Mouse (Mus musculus): ENCODE results near the gene Gla. TPM values are rescaled to one million over a fixed set of nuclear protein-coding genes. Genes with fewer than 3 reads are reported as not detected.

Gla gene
- polyA plus RNA-seq, 1 experiment from 2014 or later: 4.5 TPM

GRCm38 (mm10) chrX:134620254-134620865 lies 19.4 kb upstream of the Gla start:
- Histone ChIP-seq H3K4me1 (replicated peaks) (no peaks in the 10 kb centered on the region), H3K27ac (no peak overlapping the region), H3K4me2 (no peak overlapping the region), H3K27me3 (no peaks in the 10 kb centered on the region), H3K9me3 (replicated peaks) (no peaks in the 10 kb centered on the region), H3K36me3 (no peaks in the 10 kb centered on the region), H3K9ac (no peak overlapping the region), H3K4me3 (replicated peaks) (no peak overlapping the region)
- WGBS (ENCODE audit: insufficient replicate concordance): 58% methylated on average over 8 of the region's 8 CpGs
- DNase-seq (no peak), ATAC-seq (ENCODE audit: low read depth) (no peak)

GRCm38 (mm10) chrX:134619695-134620094 lies 18.8 kb upstream of the Gla start:
- Histone ChIP-seq H3K4me2 (no peak overlapping the region), H3K36me3 (no peaks in the 10 kb centered on the region), H3K9ac (no peak overlapping the region), H3K27ac (no peak overlapping the region), H3K4me1 (replicated peaks) (no peaks in the 10 kb centered on the region), H3K4me3 (replicated peaks) (no peak overlapping the region), H3K27me3 (no peaks in the 10 kb centered on the region), H3K9me3 (replicated peaks) (no peaks in the 10 kb centered on the region)
- ATAC-seq (ENCODE audit: low read depth) (no peak), DNase-seq (no peak)
- WGBS (ENCODE audit: insufficient replicate concordance): 60% methylated on average over 9 of the region's 9 CpGs

- 32% methylated on average over 2 of the region's 2 CpGs for WGBS (ENCODE audit: insufficient replicate concordance)
- peak; percentile 8 for DNase-seq
Observed at GRCm38 (mm10) chrX:134614306-134614705, 13.4 kb upstream of the Gla start.

GRCm38 (mm10) chrX:134612285-134612959 lies 11.5 kb upstream of the Gla start:
- ATAC-seq (ENCODE audit: low read depth) (peak; percentile 78), DNase-seq (peak; percentile 53)
- 13% methylated on average over 15 of the region's 15 CpGs for WGBS (ENCODE audit: insufficient replicate concordance)
- H3K9ac ChIP-seq: peak overlapping the region; percentile 59
- peak overlapping the region; percentile 52 for H3K4me3 ChIP-seq (replicated peaks)
- no peaks in the 10 kb centered on the region for H3K27me3 ChIP-seq
- H3K36me3 ChIP-seq: no peaks in the 10 kb centered on the region
- peak overlapping the region; percentile 66 for H3K27ac ChIP-seq
- H3K9me3 ChIP-seq (replicated peaks): no peaks in the 10 kb centered on the region
- H3K4me1 ChIP-seq (replicated peaks): peaks cover 26% of the 10 kb centered on the region
- peak overlapping the region; percentile 70 for H3K4me2 ChIP-seq

More at GRCm38 (mm10) chrX:134614306-134614705, 13.4 kb upstream of the Gla start:
- Histone ChIP-seq H3K9me3 (replicated peaks) (no peaks in the 10 kb centered on the region), H3K27me3 (no peaks in the 10 kb centered on the region), H3K4me2 (no peak overlapping the region), H3K27ac (no peak overlapping the region), H3K36me3 (no peaks in the 10 kb centered on the region), H3K4me3 (replicated peaks) (no peak overlapping the region), H3K4me1 (replicated peaks) (peaks cover 26% of the 10 kb centered on the region), H3K9ac (no peak overlapping the region)
- no peak for ATAC-seq (ENCODE audit: low read depth)

- H3K27ac ChIP-seq: no peak overlapping the region; the same call in 1 of the 2 replicates
- WGBS (ENCODE audit: insufficient replicate concordance): 45% methylated on average over 4 of the region's 4 CpGs
- H3K9ac ChIP-seq: no peak overlapping the region
- no peaks in the 10 kb centered on the region for H3K9me3 ChIP-seq (replicated peaks)
- H3K4me1 ChIP-seq (replicated peaks): peaks cover 26% of the 10 kb centered on the region
- no peak overlapping the region for H3K4me3 ChIP-seq (replicated peaks)
- DNase-seq (peak; percentile 17), ATAC-seq (ENCODE audit: low read depth) (peak; percentile 81)
- no peak overlapping the region for H3K4me2 ChIP-seq
- H3K27me3 ChIP-seq: no peaks in the 10 kb centered on the region
- H3K36me3 ChIP-seq: 0 out of 2 replicates have a peak, but pooled peaks cover 3% of the 10 kb centered on the region
Observed at GRCm38 (mm10) chrX:134610984-134611383, 10.1 kb upstream of the Gla start.

- Histone ChIP-seq H3K9me3 (replicated peaks) (no peaks in the 10 kb centered on the region), H3K27ac (no peak overlapping the region), H3K4me1 (replicated peaks) (peaks cover 26% of the 10 kb centered on the region), H3K4me3 (replicated peaks) (no peak overlapping the region), H3K27me3 (no peaks in the 10 kb centered on the region), H3K4me2 (no peak overlapping the region), H3K36me3 (0 out of 2 replicates have a peak, but pooled peaks cover 3% of the 10 kb centered on the region), H3K9ac (no peak overlapping the region)
- WGBS (ENCODE audit: insufficient replicate concordance): 25% methylated on average over 4 of the region's 4 CpGs
- no peak for ATAC-seq (ENCODE audit: low read depth)
- peak; percentile 11 for DNase-seq
Observed at GRCm38 (mm10) chrX:134609472-134609871, 8.5 kb upstream of the Gla start.

GRCm38 (mm10) chrX:134601380-134602120 lies 625 bp upstream of the Gla start:
- DNase-seq (no peak), ATAC-seq (ENCODE audit: low read depth) (peak; percentile 82)
- H3K36me3 ChIP-seq: 0 out of 2 replicates have a peak, but pooled peaks cover 5% of the 10 kb centered on the region
- peaks cover 23% of the 10 kb centered on the region for H3K4me1 ChIP-seq (replicated peaks)
- 12% methylated on average over 38 of the region's 43 CpGs for WGBS (ENCODE audit: insufficient replicate concordance)
- peak overlapping the region; percentile 62 for H3K4me2 ChIP-seq
- H3K27me3 ChIP-seq: no peaks in the 10 kb centered on the region
- H3K9ac ChIP-seq: peak overlapping the region; percentile 77
- peak overlapping the region; percentile 69 for H3K4me3 ChIP-seq (replicated peaks)
- peak overlapping the region; percentile 83 for H3K27ac ChIP-seq
- no peaks in the 10 kb centered on the region for H3K9me3 ChIP-seq (replicated peaks)

- peak overlapping the region; percentile 69 for H3K9ac ChIP-seq
- peak overlapping the region; percentile 75 for H3K27ac ChIP-seq
- H3K36me3 ChIP-seq: 0 out of 2 replicates have a peak, but pooled peaks cover 5% of the 10 kb centered on the region
- H3K27me3 ChIP-seq: no peaks in the 10 kb centered on the region
- peak overlapping the region; percentile 69 for H3K4me3 ChIP-seq (replicated peaks)
- WGBS (ENCODE audit: insufficient replicate concordance): 21% methylated on average over 10 of the region's 10 CpGs
- H3K9me3 ChIP-seq (replicated peaks): no peaks in the 10 kb centered on the region
- no peak for ATAC-seq (ENCODE audit: low read depth)
- no peak for DNase-seq
- peak overlapping the region; percentile 73 for H3K4me2 ChIP-seq
- peaks cover 23% of the 10 kb centered on the region for H3K4me1 ChIP-seq (replicated peaks)
Observed at GRCm38 (mm10) chrX:134599922-134600565, 881 bp downstream of the Gla start.

- no peak overlapping the region for H3K9ac ChIP-seq
- H3K4me2 ChIP-seq: no peak overlapping the region
- H3K9me3 ChIP-seq (replicated peaks): no peaks in the 10 kb centered on the region
- no peak overlapping the region for H3K4me3 ChIP-seq (replicated peaks)
- no peak for DNase-seq
- H3K27me3 ChIP-seq: no peaks in the 10 kb centered on the region
- H3K27ac ChIP-seq: no peak overlapping the region
- 21% methylated on average over 5 of the region's 5 CpGs for WGBS (ENCODE audit: insufficient replicate concordance)
- H3K36me3 ChIP-seq: peaks cover 17% of the 10 kb centered on the region
- ATAC-seq (ENCODE audit: low read depth): no peak
- H3K4me1 ChIP-seq (replicated peaks): peaks cover 3% of the 10 kb centered on the region
Observed at GRCm38 (mm10) chrX:134589836-134590235, 11.1 kb downstream of the Gla start.

GRCm38 (mm10) chrX:134588997-134589396 lies 11.9 kb downstream of the Gla start:
- H3K9me3 ChIP-seq (replicated peaks): no peaks in the 10 kb centered on the region
- H3K9ac ChIP-seq: no peak overlapping the region
- no peak overlapping the region for H3K4me2 ChIP-seq
- 73% methylated on average over 3 of the region's 3 CpGs for WGBS (ENCODE audit: insufficient replicate concordance)
- H3K27ac ChIP-seq: no peak overlapping the region; the same call in 1 of the 2 replicates
- H3K4me3 ChIP-seq (replicated peaks): no peak overlapping the region
- no peaks in the 10 kb centered on the region for H3K27me3 ChIP-seq
- H3K4me1 ChIP-seq (replicated peaks): peaks cover 10% of the 10 kb centered on the region
- peaks cover 17% of the 10 kb centered on the region for H3K36me3 ChIP-seq
- no peak for DNase-seq
- no peak for ATAC-seq (ENCODE audit: low read depth)

GRCm38 (mm10) chrX:134588261-134588660 lies 12.7 kb downstream of the Gla start:
- peaks cover 17% of the 10 kb centered on the region for H3K4me1 ChIP-seq (replicated peaks)
- no peak overlapping the region for H3K4me3 ChIP-seq (replicated peaks)
- H3K27me3 ChIP-seq: no peaks in the 10 kb centered on the region
- no peaks in the 10 kb centered on the region for H3K9me3 ChIP-seq (replicated peaks)
- DNase-seq (no peak), ATAC-seq (ENCODE audit: low read depth) (no peak)
- no peak overlapping the region for H3K27ac ChIP-seq
- H3K36me3 ChIP-seq: peaks cover 17% of the 10 kb centered on the region
- no peak overlapping the region for H3K9ac ChIP-seq
- 0 out of 2 replicates have a peak overlapping the region, but pooled peaks have one; percentile 70 for H3K4me2 ChIP-seq
- WGBS (ENCODE audit: insufficient replicate concordance): 77% methylated on average over 4 of the region's 4 CpGs

Measured in liver, embryonic 13.5 days (tissue).